Mouse (Mus musculus) heart, postnatal 14 days (tissue): ENCODE measurements around the gene Plgrkt. TPM values are rescaled to one million over a fixed set of nuclear protein-coding genes. Genes with fewer than 3 reads are reported as not detected.

Experiments used
- DNase-seq, 2 experiments: peaks; one replicate each; pipeline ENCODE4 v3.0.0; 2021 to 2022
- intact Hi-C: fragments of 180-260 bp; cut with DNase I; formaldehyde crosslinking; loops from one replicate; pipeline ENCODE4 v1.15.1; 2025
- total RNA-seq, 2 experiments: library from RNA; stranded (reverse); gene quantifications; 2 replicates each; pipeline ENCODE4 v1.2.3; 2021

Plgrkt gene
- total RNA-seq, 2 experiments from 2014 or later = 28.9 to 30.4 TPM

DNA sequence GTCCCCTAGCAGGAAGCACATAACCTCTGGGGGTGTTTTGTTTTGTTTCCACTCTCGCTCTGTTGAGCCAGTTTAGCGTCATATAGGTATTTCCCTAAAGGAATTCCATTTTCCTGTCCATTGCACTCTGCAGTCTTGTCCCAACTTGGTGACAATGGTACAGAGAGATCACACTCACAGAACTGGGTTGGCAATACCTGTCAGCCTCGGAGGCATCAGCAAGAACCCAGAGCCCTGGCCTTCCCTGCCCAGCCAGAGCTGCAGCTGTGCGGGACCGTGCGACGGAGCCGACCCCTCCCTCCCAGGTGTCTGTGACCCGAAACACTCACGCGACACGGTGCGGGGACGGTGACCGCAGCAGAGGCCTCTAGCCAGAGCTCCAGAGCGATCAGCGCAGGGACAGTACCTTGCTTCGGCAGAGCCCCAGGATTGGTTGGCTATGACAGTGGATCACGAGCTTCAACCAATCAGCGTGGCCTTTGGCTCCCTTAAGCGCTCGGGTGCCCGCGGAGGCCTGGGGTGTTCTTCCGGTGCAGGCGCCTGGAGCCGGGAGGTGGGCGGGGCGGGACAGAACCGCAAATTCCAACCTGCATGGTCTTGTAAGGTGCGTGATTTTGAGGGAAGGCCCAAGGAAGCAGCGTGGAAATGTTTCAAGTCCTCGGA is 5.6 kb downstream of the Plgrkt start:
- DNase-seq = peak; percentile 89 to 90
- intact Hi-C loops = loop anchor here (5.0 kb wide), 1 partner anchor 201 kb away; no protein-coding TSS in a partner anchor

DNA sequence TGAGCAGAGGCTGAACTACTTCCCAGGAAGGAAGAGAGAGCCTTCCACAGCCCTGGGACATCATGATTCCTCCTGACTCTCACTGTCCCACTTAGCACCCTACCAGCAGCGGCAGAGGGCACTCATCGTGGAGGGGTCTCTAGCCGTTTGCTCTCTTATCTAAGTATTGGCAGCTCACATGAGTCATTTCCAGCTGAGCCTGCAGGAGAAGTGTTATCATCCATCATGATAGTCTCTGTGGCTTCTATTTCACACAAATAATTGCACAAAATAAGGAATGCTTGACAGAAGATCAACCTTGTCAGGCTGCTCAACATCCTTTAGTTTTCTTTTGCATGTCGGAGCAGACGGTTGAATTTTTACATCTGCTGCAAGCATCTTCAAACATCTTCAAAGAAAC is 6.9 kb downstream of the Plgrkt start:
- intact Hi-C loops = loop anchor here (5.0 kb wide), 1 partner anchor 202 kb away; no protein-coding TSS in a partner anchor
- no peak for DNase-seq

DNA sequence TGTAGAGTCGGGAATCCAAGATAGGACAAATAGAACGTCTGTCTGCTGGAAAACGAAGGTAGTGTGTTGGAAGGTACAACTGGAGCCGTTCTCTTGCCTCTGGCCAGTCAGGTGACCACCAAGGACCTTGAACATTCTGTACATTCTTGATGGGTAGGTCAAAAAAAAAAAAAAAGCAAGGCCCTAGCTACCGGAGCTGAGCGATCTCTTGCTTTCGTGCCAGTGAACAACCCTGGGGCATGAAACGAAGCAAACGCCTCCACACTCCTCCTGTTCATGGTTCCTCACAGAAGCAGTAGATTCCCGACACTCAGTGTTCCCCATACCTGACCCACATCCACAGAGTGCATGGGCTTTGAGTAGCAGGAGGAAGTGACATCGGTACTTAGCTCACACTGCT is 10.9 kb downstream of the Plgrkt start:
- intact Hi-C loops = loop anchor here (5.0 kb wide), 1 partner anchor 104 kb away; the partner anchor contains the start of gene Jak2

DNA sequence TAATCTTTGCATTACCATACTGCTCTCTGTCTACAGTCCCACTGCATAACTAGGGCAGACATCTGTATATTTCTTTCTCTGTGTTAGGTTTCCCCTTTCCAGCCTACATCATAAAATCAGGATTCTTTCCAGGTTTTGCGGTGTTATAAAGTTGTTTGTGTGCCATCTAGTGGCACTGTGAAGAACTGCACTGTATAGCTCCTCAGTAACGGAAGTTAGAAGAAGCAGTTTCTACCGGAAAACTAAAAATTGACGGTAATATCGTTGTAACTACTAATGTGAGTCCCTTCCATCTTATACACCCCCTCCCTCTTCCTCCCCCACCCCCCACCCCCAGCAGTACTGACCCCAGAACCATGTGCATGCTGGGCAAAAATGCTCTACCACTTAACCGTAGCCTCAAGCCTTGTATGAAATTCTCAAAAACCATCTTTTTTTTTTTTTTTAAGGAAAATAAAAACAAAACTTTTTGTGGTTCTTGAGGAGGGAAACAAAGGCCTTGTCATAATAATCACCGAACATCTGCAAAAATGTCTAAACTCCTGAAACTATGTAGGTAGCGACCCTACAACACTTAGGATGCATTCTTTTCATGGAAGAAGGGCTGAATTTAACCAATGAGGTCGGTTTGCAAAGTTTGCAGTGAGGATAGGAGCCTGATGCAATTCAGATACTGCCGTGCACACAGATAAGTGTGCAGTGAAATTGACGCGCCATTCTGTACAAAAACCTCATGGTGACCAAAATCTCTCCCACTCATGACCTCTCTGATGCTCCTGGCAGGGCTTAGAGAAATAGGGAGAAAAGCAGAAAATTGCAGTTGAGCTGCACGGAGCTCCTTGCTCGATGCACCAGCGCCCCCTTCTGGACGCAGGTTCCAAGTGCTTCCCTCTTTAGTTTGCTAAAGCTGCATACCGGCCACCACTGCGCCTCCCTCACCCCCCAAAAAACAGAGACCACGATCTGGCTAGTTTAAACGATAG is 12.0 kb downstream of the Plgrkt start:
- peak; percentile 90 to 93 for DNase-seq

More for the DNA sequence above, 10.9 kb downstream of the Plgrkt start:
- DNase-seq = no peak

DNA sequence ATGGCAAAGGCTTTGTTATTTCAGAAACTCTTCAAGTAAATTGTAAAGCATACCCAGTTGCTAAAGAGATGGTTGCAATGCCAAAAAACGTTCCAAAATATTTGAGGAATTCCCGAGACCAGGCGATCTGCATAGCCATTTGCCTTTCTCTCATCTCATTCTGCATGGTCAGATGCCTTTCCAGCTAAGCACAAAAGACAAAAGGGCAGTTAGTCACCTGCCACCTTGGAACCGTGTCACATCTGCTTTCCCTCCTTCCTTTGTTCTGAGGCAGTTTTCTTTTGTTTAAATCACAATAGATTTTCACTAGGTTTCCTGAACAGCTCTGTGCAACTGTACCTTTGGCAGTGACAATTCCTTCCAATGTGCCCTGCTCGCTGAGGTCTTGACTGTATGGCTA is 16.2 kb downstream of the Plgrkt start:
- DNase-seq = no peak
- intact Hi-C loops = loop anchor here (5.0 kb wide), 1 partner anchor 54 kb away; no protein-coding TSS in a partner anchor

More for the DNA sequence above, 12.0 kb downstream of the Plgrkt start:
- intact Hi-C loops = loop anchor here (1.0 to 5.0 kb wide), 6 partner anchors 58 to 579 kb away; partner anchors contain the start of gene Jak2

DNA sequence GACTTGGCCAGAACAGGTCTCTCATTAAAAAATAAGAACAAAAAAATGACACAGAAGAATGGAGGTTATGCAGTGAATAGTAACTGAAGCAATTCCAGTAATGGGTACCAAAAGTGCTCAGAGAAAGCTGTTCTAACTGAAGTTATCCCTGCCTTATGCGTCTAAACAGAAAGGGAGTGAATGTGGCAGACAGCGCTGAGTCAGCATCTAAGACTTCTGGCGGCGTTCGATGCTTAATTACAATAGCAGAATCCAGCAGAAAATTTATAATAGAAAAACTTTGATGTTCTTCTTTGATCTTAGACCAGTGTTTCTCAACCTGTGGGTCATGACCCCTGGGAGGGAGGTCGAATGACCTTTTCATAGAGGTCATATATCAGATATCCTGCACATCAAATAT is 21.6 kb downstream of the Plgrkt start:
- no peak for DNase-seq
- intact Hi-C loops = no loop called here

DNA sequence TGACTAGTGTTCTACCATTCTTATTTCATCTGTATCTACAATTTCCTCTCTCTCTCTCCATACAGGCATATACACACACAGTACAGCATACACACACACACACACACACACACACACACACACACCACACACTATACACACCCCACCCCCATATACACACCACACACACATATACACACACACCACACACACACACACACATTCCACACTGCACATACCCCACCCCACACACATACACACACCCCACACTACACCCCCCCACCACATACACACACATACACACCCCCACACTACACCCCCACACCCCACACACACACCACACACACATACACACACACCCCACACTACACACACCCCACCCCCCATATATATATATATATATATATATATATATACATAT is 22.3 kb downstream of the Plgrkt start:
- DNase-seq = no peak
- intact Hi-C loops = no loop called here

DNA sequence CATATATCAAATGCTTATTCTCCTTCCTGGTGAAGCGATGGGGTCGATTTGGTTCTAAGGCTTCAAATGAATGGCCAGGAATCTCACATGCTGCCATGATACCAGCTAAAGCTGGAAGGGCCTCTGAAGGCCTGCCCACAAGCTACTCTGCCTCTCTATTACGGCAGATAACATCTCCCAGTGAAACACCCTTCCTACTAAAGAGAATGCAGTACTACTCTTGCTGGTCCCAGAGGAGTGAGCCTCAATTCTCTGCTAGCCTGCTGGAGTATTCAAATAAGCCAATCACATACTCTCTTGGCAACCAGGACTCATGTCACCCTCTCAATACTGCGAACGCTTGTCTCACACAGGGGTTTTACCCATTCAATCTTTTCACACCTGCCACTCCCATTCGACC is 24.9 kb downstream of the Plgrkt start:
- intact Hi-C loops = no loop called here
- no peak for DNase-seq

DNA sequence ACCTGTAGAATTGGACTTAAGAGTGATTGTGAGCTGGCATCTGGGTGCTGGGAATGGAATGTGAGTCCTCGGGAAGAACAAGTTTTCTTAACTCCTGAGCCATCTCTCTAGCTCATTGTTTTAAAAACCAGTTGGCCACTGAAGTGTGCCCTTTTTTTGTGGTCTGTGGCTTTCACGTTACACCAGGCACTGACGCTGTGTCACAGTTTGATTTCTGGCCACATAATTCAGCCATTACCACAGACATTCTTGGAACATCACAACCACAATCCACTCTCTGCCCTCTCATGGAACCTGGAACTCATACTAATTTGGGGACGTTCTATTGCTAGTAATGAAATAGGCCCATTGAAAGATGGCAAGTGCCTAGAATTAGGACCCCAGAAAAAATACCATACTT is 26.2 kb downstream of the Plgrkt start:
- DNase-seq = no peak
- intact Hi-C loops = no loop called here

DNA sequence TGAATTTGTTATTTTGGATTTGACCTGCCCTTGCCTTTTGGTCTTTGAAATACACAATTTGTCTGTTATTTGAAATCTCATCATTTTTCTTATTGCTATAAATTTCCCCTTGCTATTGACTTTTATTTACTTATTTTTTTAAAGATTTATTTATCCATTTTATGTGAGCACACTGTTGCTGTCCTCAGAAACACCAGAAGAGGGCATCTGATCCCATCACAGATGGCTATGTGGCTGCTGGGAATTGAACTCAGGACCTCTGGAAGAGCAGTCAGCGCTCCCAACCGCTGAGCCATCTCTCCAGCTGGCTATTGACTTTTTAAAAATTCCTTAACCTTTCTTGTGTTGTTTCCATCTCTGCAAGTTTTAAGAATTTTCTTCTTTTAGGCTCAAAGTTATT is 30.6 kb downstream of the Plgrkt start:
- intact Hi-C loops = no loop called here
- DNase-seq = no peak

DNA sequence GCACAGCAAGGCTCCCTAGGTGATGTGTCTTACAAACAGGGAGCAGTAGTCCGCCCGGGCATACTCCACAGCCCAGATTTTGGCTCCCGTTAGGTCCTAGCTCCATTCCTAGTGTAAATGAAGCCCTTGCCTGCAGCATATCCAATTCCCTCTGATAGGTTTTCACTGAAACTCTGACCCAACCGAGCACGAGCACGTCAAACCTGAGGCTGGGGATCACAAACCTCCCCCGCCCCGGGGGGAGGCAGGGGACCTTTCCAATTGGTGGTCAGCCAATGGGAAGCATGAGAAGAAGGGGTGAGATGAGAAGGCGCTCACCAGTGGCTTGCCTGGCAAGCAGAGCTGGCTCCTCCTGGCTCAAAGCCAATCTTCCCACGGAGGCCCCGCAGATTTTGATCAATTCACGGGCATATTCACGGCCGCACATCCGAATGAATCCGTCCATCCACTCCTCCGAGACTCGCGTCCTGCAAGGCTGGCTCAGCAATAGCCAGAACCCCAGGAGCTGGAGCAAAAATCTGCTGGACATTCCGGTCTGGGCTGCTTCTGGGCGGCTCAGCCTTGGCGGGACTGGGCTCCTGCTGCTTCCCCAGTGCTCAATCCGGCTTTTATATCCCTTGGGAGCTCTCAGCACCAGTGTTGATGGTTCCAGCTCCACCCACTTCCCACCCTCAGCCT is 33.0 kb downstream of the Plgrkt start, which contains the start of gene Rln1:
Gene Rln1 (minus strand): TSS at position 603 of the 678 bp plus-strand sequence.
- intact Hi-C loops = no loop called here
- peak; percentile 19 to 35 for DNase-seq

DNA sequence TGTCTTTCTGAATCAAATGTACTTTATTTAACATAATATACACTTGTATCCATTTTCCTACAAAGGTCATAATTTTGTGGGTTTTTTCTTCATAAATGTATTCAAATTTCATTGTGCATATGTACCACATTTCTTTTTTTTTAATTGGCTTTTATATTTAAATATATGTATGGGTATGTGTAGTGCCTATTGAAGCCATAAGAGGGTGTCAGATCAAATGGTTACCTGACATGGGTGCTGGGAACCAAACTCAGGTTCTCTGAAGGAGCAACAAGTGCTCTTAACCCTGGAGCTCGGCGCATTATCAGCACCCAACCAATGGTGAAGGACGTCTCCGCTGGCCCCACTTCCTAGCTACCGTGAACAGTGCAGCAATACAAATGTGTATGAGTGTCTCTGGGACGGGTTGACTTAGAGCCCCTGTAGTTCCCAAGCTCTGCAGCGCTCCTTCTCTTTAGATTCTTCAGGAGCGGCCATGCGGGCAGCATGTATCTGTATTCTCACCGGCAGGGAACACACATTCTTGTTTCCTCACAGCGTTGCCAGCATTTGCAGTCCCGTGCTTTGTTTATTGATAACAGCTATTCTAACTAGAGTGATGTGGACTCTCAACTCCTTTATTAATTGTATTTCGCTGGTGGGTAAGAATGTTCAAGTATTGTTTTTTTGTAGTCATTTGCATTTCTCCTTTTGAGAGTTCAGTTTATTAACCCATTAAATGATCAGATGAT is 40.2 kb downstream of the Plgrkt start:
- no peak for DNase-seq
- intact Hi-C loops = no loop called here

DNA sequence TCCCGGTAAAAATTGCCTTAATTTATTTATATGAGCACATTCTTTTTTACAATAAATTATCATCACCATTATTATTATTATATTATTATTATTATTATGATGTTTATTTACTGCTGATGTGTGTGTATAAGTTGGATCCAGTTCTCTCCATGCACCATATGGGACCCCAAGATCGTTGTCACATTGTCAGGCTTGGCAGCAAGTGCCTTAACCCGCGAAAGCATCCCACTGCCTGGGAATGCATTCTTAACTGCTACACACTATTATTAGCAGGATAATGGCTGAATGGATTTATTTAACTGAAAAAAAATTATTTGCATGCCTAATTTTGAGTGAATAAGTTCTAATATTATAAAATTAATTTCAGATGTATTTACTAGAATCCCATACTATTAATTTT is 40.8 kb downstream of the Plgrkt start:
- intact Hi-C loops = no loop called here
- no peak for DNase-seq

DNA sequence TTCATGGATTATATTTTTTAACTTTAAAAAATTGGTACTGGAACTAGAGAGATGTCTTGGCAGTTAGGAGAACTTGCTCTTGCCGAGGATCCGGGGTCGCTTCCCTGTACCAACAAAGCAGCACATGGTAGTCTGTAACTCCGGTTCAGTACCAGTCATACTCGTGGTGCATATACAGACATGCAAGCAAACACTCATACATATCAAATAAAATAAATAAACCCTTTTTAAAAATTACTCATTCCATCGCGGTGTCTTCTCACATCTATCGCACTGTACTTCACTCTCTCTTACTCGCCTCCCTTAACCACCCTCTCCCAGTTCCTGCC is 41.4 kb downstream of the Plgrkt start:
- intact Hi-C loops = no loop called here
- DNase-seq = no peak

DNA sequence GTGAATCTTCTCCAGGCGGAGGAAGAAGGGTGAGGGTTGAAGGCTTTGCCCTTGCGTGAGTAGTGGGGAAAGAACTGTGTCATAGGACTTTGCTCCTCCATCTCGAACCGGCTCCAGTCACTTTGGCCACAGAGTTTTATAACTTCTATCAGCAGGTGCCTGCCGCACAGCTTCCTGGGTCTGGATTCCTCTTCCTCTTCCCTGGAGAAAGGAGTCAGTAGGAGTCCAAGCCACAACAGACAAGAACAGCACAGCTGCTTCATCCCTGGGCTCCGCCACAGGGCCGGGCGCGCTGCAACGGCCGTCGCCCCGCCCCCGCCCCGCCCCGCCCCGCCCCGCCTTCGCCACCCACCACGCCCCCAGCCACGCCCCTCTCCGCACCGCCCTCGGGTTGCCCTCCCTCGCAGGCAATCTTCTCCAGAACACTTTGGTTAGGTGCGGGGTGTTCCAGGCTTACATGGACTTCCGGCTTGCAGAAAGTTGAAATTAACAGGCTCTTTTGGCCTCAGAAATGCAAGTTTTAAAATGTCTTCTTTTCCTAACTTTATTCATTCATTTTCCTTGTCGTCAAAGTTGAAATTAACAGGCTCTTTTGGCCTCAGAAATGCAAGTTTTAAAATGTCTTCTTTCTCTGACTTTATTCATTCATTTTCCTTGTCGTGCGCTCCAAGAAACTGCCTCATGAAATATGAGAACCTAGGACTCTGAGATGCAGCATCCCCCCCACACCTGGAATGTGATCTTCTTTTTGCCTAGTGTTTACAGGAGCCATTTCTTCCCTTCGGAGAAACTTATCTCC is 41.9 kb downstream of the Plgrkt start, which contains the start of gene Insl6:
Gene Insl6 (minus strand): TSS at position 304 of the 799 bp plus-strand sequence.
- peak; percentile 76 to 82 for DNase-seq
- intact Hi-C loops = no loop called here

DNA sequence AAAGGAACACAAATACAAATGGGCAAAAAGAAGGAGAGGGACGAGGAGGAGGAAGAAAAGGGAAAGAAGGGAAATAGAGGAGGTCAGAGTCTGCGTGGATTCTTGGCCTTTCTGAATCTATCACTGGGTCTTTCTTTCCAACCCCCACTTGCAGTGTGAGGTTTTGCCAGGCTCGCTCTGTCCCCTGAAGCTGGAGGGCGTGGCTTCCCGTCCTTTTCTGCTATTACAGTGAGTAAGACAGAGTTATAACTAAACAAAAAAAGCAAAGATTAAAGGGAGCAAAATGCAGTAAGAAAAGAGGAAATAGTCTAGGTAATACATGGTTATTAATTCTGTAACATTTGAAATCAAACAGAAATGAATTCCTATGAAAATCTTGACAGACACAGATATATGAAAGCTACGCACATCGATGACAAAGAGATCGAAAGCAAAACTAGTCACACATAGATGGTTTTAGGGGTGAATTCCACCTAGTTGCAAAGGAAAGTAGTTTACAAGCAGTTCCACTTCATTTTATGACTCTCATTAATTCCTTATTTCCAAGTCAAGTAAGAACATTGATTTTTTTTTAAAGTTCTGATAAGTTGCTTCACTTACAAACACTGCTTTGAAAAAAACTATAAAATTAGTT is 43.7 kb downstream of the Plgrkt start:
- DNase-seq = no peak
- intact Hi-C loops = no loop called here

DNA sequence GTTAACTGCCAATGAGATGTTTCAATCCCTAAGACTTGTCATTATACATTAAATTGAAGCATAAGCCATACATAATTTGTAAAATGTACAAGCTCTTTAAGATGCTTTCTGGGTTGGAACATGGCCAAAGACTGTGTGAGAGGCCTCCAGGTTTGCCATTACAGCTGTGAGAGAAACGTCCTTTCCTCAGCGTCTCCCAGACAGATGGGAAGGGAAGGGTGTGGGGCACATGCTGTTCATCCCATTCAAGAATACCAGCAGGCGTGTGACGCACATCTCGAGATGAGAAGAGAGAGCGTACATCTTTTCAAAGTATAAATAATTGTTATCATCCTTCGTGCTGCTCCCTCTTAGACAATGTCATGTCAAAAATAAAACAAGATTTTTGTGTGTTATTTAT is 54.5 kb downstream of the Plgrkt start:
- intact Hi-C loops = no loop called here
- DNase-seq = no peak

DNA sequence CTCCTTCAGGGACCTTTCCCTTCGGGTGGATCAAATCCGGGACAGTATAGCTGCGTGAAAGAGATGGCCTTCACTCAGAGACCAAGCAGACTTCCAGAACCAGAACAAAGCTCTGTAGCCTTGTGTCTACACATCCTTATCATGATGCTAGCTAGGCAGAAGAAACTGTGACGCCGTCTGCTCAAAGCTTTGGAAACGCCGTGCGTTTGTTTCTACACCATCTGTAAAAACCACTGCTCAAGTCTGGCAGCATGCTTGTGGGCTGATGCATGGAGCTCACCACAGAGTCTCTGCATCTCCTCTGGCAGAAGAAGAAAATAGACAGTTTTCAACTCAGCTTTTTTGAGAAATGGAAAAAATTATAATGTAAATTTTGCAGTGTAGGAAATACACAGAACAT is 55.4 kb downstream of the Plgrkt start:
- no peak for DNase-seq
- intact Hi-C loops = no loop called here

DNA sequence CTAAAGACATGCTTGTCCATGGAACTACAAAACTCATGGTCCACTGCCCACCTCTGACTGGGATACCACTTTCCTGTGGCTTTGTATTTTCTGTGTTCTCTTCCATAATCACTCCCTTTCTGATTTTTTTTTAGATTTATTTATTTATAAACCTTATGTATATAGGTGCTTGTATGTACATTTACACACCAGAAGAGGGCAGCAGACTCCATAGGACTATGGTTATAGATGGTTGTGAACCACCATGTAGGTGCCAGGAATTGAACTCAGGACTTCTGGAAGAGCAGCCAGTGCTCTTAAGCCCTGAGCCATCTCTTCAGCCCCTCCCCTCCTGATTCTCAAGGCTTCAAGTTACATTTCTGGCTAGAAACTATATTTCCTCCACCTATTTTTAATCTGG is 58.4 kb downstream of the Plgrkt start:
- DNase-seq = no peak
- intact Hi-C loops = no loop called here
